Mouse (Mus musculus) adrenal gland, postnatal 4 days (tissue): ENCODE data around the gene Cpsf6. TPM values are rescaled to one million over a fixed set of nuclear protein-coding genes. Genes with fewer than 3 reads are reported as not detected.
"Not testable (repeated sequence)": the region's sequence is repeated elsewhere in the genome, so short reads cannot be mapped to it uniquely, and the experiment has no call there.

Experiments used
- DNase-seq, 2 experiments: peaks; one replicate each; pipeline ENCODE4 v3.0.0; 2021 to 2022; ENCODE audit warnings: low spot score in 2 of 2, mixed read lengths in 2 of 2
- total RNA-seq, 2 experiments: library from RNA; stranded (reverse); gene quantifications; 2 replicates each; pipeline ENCODE4 v1.2.3; 2021

Gene Cpsf6
- total RNA-seq, 2 experiments from 2014 or later, result 103 to 113 TPM

GRCm38 (mm10) chr10:117400246-117400954 lies 20.6 kb upstream of the Cpsf6 start:
- no peak for DNase-seq

- no peak for DNase-seq
These were observed 20.0 kb upstream of the Cpsf6 start for GRCm38 (mm10) chr10:117399839-117400238.

- no peak for DNase-seq
These were observed 19.4 kb upstream of the Cpsf6 start for GRCm38 (mm10) chr10:117399196-117399595.

GRCm38 (mm10) chr10:117398044-117398780 lies 18.4 kb upstream of the Cpsf6 start:
- no peak for DNase-seq

- DNase-seq, result no peak
These were observed 17.4 kb upstream of the Cpsf6 start for GRCm38 (mm10) chr10:117397106-117397625.

- no peak for DNase-seq
These were observed 16.7 kb upstream of the Cpsf6 start for GRCm38 (mm10) chr10:117396386-117397048.

- no peak for DNase-seq
These were observed 16.0 kb upstream of the Cpsf6 start for GRCm38 (mm10) chr10:117395801-117396200.

- DNase-seq, result no peak
These were observed 15.1 kb upstream of the Cpsf6 start for GRCm38 (mm10) chr10:117394738-117395550.

- no peak for DNase-seq
These were observed 14.1 kb upstream of the Cpsf6 start for GRCm38 (mm10) chr10:117393891-117394395.

GRCm38 (mm10) chr10:117393196-117393890 lies 13.5 kb upstream of the Cpsf6 start:
- no peak for DNase-seq

GRCm38 (mm10) chr10:117392832-117393195 lies 13.0 kb upstream of the Cpsf6 start:
- DNase-seq, result no peak

- not testable (repeated sequence) for DNase-seq
These were observed 12.6 kb upstream of the Cpsf6 start for GRCm38 (mm10) chr10:117392397-117392796.

GRCm38 (mm10) chr10:117391801-117392200 lies 12.0 kb upstream of the Cpsf6 start:
- no peak for DNase-seq

GRCm38 (mm10) chr10:117391057-117391456 lies 11.2 kb upstream of the Cpsf6 start:
- no peak for DNase-seq

- no peak for DNase-seq
These were observed 10.4 kb upstream of the Cpsf6 start for GRCm38 (mm10) chr10:117389904-117390875.

GRCm38 (mm10) chr10:117389371-117389740 lies 9.5 kb upstream of the Cpsf6 start:
- no peak for DNase-seq

- no peak for DNase-seq
These were observed 9.0 kb upstream of the Cpsf6 start for GRCm38 (mm10) chr10:117388637-117389370.

- DNase-seq, result not testable (repeated sequence)
These were observed 8.3 kb upstream of the Cpsf6 start for GRCm38 (mm10) chr10:117387961-117388636.
